Mouse (Mus musculus) stomach, embryonic 15.5 days (tissue): Measurements from ENCODE around the gene Slitrk5. TPM values are rescaled to one million over a fixed set of nuclear protein-coding genes. Genes with fewer than 3 reads are reported as not detected.
"Not testable (repeated sequence)": the region's sequence is repeated elsewhere in the genome, so short reads cannot be mapped to it uniquely, and the experiment has no call there.

Source experiments
- ATAC-seq: fragments of 200-750 bp; cut with Nextera tagmentation; 2 replicates; pipeline ENCODE4 v1.8.0; 2017; ENCODE audit warnings: low read depth, moderate number of reproducible peaks, moderate TSS enrichment; ENCODE audit not compliant: insufficient read depth, low FRiP score
- H3K27ac ChIP-seq: fragments of 300-500 bp; sonication (generic); 2 replicates; pipeline ENCODE4 v1.5.1; 2015; ENCODE audit warnings: mild to moderate bottlenecking, inconsistent platforms
- H3K27me3 ChIP-seq: fragments of 300-500 bp; sonication (generic); replicated peaks from 2 replicates; pipeline ENCODE4 v1.6.1; 2015; ENCODE audit warnings: inconsistent platforms
- H3K36me3 ChIP-seq: fragments of 300-500 bp; sonication (generic); 2 replicates; pipeline ENCODE4 v1.6.1; 2015; ENCODE audit warnings: inconsistent platforms
- H3K4me1 ChIP-seq: fragments of 300-500 bp; sonication (generic); 2 replicates; pipeline ENCODE4 v1.6.1; 2015; ENCODE audit warnings: inconsistent platforms
- H3K4me2 ChIP-seq: fragments of 300-500 bp; sonication (generic); 2 replicates; pipeline ENCODE4 v1.6.1; 2015; ENCODE audit warnings: mild to moderate bottlenecking, inconsistent platforms
- H3K4me3 ChIP-seq: fragments of 300-500 bp; sonication (generic); replicated peaks from 2 replicates; pipeline ENCODE4 v1.5.1; 2015; ENCODE audit warnings: inconsistent platforms
- H3K9ac ChIP-seq: fragments of 300-500 bp; sonication (generic); 2 replicates; pipeline ENCODE4 v1.6.1; 2015; ENCODE audit warnings: inconsistent platforms
- H3K9me3 ChIP-seq: fragments of 300-500 bp; sonication (generic); 2 replicates; pipeline ENCODE4 v1.6.1; 2016; ENCODE audit warnings: inconsistent platforms
- WGBS: fragments of 180-500 bp; shearing (Covaris S2); methylation state at CpG from one replicate; pipeline ENCODE4 v1.1.7; 2015; 5-methylcytosine and 5-hydroxymethylcytosine counted together
- polyA plus RNA-seq: library from polyadenylated mRNA; unstranded; fragments of >200 nt; fragmentation: Nextera tagmentation; extraction: Ambion mirVana; gene quantifications from 2 replicates; pipeline ENCODE4 v1.2.1, GENCODE M21; 2015

The Slitrk5 gene
- polyA plus RNA-seq, result 3.8 and 4.9 TPM in 2 replicates

DNA sequence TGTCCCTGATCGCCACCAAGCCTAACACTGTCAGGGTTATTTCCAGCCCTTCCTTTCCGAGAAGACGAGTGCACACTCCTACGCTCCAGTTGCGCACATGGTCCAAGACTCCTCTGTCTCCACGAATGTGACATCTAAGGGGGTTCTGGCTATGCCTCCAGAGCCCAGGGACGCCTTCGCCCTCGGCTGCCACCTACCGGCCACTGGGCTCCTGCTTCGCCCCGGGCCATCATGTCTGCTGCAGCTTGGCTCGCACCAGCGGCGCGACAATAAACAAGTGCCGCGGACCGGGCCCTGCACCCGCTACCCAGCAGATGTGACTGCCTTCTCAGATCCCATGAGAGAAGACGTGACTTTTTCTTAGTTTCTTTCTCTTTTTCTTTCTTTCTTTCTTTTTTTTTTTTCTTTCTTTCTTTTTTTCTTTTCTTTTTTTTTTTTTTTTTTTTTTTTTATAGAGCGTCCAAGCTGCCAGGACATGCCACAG lies at the start of gene Slitrk5:
Gene Slitrk5, plus strand, starts transcription at position 434 of the 484 bp plus-strand sequence.
- peak within 1 kb of the TSS; percentile 39 for H3K9ac ChIP-seq
- H3K4me1 ChIP-seq, result 0 out of 2 replicates have a peak, but pooled peaks cover 10% of the 10 kb centered on the region
- H3K27ac ChIP-seq, result peak within 1 kb of the TSS; percentile 57; the same call in 1 of the 2 replicates
- H3K36me3 ChIP-seq, result no peaks in the 10 kb centered on the region
- WGBS, result under 1% methylated on average over 22 of the region's 22 CpGs
- ATAC-seq, result peak; percentile 74; the same call in 1 of the 2 replicates
- peak within 1 kb of the TSS; percentile 63 for H3K4me3 ChIP-seq
- H3K27me3 ChIP-seq, result peaks cover 5% of the 10 kb centered on the region
- peak within 1 kb of the TSS; percentile 97 for H3K4me2 ChIP-seq
- H3K9me3 ChIP-seq, result no peaks in the 10 kb centered on the region

DNA sequence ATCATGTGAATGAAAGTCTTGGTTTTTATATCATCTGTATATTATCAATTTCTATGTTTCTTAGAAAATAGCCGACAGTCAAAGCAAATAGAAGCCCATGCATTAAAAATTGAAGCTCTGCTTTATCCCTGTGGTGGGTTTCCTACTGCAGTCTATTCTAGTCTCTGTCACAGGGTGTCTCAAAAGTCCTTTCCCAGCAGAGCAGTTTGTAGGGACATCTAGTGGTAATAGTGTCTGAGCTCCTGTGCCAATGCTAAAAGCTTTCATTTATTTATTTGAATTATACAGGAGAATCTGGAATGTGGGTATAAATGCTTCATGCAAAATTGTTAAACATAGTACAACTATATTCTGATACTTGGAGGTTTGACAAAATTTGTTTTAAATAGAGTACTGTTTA lies 2.0 kb upstream of the Slitrk5 start:
- 53% methylated on average over 1 of the region's 1 CpGs for WGBS
- H3K36me3 ChIP-seq, result no peaks in the 10 kb centered on the region
- H3K9me3 ChIP-seq, result no peaks in the 10 kb centered on the region
- H3K27ac ChIP-seq, result no peak overlapping the region
- H3K4me3 ChIP-seq, result no peak overlapping the region
- ATAC-seq, result no peak
- no peaks in the 10 kb centered on the region; the same call in 1 of the 2 replicates for H3K27me3 ChIP-seq
- no peak overlapping the region for H3K4me2 ChIP-seq
- H3K4me1 ChIP-seq, result 0 out of 2 replicates have a peak, but pooled peaks cover 10% of the 10 kb centered on the region
- no peak overlapping the region for H3K9ac ChIP-seq

DNA sequence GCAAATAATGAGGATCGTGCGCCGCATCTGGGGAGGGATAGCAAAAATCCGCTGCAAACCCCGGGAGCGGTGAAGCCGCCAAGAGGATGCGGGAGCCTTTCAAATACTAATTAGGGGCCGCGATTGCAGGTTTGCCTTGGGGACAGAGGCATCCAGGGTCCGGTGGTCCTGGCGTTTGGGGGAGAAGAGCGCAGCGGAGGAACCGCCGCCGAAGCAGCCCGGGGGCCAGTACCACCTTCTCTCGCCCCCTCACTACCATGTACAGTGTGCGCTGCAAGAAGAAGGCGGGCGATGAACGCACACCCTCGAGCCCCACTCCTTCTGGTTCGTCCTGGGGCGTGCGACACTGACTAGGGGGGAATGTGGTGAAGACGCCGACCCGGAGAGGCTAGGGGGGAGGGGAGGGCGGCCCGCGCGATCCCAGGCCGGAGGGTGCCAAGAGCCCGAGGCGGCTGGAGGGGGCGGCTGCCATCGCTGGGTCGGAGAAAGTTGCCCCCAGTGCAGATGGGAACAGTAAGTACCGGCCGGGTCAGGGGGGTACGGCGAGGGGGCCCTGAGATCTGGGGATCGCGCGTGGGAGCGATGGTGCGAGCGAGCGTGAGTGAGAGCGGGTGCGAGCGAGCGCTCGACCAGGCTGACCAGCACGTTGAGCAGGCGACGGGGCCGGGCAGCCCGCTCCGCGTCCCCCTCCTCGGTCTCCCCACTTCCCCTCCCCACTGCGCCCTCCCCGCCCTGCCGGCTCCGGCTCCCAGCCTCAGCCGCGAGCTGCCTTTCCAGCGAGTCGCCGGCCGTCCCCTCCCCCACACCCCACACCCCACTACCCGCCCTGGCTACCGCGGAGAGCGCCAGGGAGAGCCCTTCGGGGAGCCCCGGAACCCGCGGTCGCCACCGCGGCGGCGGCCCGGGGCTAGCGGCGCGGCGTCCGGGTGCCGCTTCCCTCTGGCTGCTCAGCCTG lies 591 bp downstream of the Slitrk5 start:
- H3K4me3 ChIP-seq, result peak overlapping the region; percentile 63
- H3K4me1 ChIP-seq, result 0 out of 2 replicates have a peak, but pooled peaks cover 10% of the 10 kb centered on the region
- H3K9ac ChIP-seq, result peak overlapping the region; percentile 39
- H3K27ac ChIP-seq, result peak overlapping the region; percentile 57; the same call in 1 of the 2 replicates
- no peaks in the 10 kb centered on the region for H3K9me3 ChIP-seq
- H3K36me3 ChIP-seq, result no peaks in the 10 kb centered on the region
- H3K4me2 ChIP-seq, result peak overlapping the region; percentile 97
- under 1% methylated on average over 77 of the region's 94 CpGs for WGBS
- peaks cover 13% of the 10 kb centered on the region for H3K27me3 ChIP-seq
- ATAC-seq, result peak; percentile 63; the same call in 1 of the 2 replicates

DNA sequence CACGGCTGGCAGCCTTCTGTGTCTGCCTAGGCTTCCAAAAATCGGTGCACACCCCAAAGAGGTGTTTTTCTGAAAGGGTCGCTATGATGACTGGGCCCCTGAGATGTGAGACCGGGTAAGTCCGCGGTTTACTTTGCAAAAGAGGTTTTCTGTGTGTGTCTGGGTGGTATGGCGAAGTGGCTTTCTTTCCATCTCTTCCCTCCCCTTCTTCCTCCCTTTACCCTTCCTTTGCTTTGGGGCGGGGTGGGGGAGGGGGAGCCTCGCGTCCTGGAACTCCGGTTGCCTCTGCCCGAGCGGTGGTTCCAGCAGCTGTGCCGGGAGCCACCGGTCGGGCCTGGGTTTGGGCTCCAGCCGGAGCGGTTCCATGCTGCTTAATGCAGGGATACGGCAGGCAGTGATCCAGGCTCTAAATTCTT lies 1.3 kb downstream of the Slitrk5 start:
- WGBS, result 1% methylated on average over 19 of the region's 19 CpGs

DNA sequence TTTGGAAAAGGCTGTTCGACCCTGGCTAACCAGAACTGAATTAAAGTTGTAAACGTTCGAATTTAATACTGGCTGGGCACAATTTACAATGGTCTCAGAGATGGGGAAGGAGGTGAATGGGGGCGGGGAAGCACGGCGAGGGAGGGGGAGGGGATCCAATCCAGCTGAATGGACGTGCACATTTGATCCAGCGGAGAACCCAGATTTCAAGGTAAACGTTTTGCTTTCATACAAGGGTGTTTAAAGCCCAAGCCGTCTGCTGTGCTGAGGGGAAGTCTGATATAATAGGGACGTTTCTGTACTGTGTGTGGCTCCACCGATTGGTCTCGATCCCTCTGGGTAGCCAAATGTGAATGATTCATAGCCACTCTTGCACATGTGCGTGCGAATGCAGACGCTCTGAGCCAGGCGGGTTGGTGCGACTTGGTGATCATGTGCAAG lies 2.0 kb downstream of the Slitrk5 start:
- peak overlapping the region; percentile 97 for H3K4me2 ChIP-seq
- H3K9me3 ChIP-seq, result no peaks in the 10 kb centered on the region
- ATAC-seq, result no peak
- H3K4me3 ChIP-seq, result peak overlapping the region; percentile 63
- WGBS, result under 1% methylated on average over 18 of the region's 18 CpGs
- no peak overlapping the region for H3K9ac ChIP-seq
- H3K27ac ChIP-seq, result no peak overlapping the region
- peaks cover 10% of the 10 kb centered on the region; the same call in 1 of the 2 replicates for H3K4me1 ChIP-seq
- H3K36me3 ChIP-seq, result no peaks in the 10 kb centered on the region
- peaks cover 20% of the 10 kb centered on the region for H3K27me3 ChIP-seq

More for the DNA sequence above, 1.3 kb downstream of the Slitrk5 start:
- peak; percentile 31; the same call in 1 of the 2 replicates for ATAC-seq
- Histone ChIP-seq H3K9ac (peak overlapping the region; percentile 39; the same call in 1 of the 2 replicates), H3K4me1 (0 out of 2 replicates have a peak, but pooled peaks cover 10% of the 10 kb centered on the region), H3K27me3 (peaks cover 16% of the 10 kb centered on the region), H3K27ac (peak overlapping the region; percentile 57; the same call in 1 of the 2 replicates), H3K4me3 (peak overlapping the region; percentile 63), H3K4me2 (peak overlapping the region; percentile 97), H3K36me3 (no peaks in the 10 kb centered on the region), H3K9me3 (no peaks in the 10 kb centered on the region)

DNA sequence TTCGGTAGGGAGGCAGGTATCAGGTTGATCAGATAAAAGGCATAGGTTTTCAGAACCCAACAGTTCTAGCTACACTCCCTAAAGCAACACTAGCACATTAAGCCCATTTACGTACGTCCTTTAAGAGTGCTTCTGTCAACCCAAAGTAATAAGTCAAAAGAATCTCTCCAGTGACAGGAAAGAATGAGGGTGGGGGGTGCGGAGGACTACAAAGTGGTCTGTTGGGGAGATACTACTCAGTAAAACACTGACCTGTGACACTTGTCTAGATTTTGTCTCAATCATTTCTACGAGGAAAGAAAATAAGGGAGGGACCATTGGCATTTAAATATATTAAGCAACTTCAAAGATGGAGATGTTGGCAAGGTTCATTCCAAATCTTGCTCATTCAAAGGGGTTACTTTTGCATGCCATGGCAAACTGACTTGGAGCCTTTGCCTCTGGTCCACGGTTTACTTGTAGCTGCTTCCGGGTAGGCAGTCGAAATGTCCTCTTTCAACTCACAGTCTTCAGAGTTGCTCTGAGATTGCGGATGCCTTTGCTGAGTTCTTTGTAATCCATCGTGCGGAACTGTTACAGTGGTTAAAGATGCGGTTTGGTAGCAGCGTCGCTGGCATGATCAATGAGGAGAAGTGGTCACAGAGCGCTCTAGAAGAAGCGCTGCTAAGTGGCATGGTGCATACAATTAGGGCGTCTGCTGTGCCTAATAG lies 2.6 kb downstream of the Slitrk5 start:
- no peak overlapping the region for H3K9ac ChIP-seq
- H3K9me3 ChIP-seq, result no peaks in the 10 kb centered on the region
- H3K4me3 ChIP-seq, result peak overlapping the region; percentile 63
- no peak overlapping the region for H3K27ac ChIP-seq
- peaks cover 20% of the 10 kb centered on the region for H3K27me3 ChIP-seq
- 4% methylated on average over 17 of the region's 17 CpGs for WGBS
- H3K36me3 ChIP-seq, result no peaks in the 10 kb centered on the region
- no peak for ATAC-seq
- peak overlapping the region; percentile 97 for H3K4me2 ChIP-seq
- peaks cover 10% of the 10 kb centered on the region; the same call in 1 of the 2 replicates for H3K4me1 ChIP-seq

DNA sequence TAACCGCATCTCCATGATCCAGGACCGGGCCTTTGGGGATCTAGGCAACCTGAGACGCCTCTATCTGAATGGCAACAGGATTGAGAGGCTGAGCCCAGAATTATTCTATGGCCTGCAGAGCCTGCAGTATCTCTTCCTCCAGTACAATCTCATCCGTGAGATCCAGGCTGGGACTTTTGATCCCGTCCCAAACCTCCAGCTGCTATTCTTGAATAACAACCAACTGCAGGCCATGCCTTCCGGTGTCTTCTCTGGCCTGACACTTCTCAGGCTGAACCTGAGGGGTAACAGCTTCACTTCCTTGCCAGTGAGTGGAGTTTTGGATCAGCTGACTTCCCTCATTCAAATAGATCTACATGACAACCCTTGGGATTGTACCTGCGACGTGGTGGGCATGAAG lies 5.4 kb downstream of the Slitrk5 start:
- H3K36me3 ChIP-seq, result no peaks in the 10 kb centered on the region
- H3K9me3 ChIP-seq, result no peaks in the 10 kb centered on the region
- peaks cover 20% of the 10 kb centered on the region for H3K27me3 ChIP-seq
- H3K4me2 ChIP-seq, result no peak overlapping the region
- H3K27ac ChIP-seq, result no peak overlapping the region
- 0 out of 2 replicates have a peak overlapping the region, but pooled peaks have one; percentile 50 for H3K4me3 ChIP-seq
- H3K4me1 ChIP-seq, result peaks cover 9% of the 10 kb centered on the region; the same call in 1 of the 2 replicates
- no peak for ATAC-seq
- 64% methylated on average over 8 of the region's 8 CpGs for WGBS
- no peak overlapping the region for H3K9ac ChIP-seq

DNA sequence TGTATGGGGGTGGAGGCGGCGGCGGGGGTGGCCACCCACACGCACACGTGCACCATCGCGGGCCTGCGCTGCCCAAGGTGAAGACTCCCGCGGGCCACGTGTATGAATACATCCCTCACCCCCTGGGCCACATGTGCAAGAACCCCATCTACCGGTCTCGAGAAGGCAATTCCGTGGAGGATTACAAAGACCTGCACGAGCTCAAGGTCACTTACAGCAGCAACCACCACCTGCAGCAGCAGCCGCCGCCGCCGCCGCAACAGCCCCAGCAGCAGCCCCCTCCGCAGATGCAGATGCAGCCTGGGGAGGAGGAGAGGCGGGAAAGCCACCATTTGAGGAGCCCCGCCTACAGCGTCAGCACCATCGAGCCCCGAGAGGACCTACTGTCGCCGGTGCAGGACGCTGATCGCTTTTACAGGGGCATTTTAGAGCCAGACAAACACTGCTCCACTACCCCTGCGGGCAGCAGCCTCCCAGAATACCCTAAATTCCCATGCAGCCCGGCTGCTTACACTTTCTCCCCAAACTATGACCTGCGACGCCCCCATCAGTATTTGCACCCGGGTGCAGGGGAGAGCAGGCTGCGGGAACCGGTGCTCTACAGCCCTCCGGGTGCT lies 6.3 kb downstream of the Slitrk5 start:
- peak overlapping the region; percentile 26; the same call in 1 of the 2 replicates for H3K9ac ChIP-seq
- no peaks in the 10 kb centered on the region for H3K9me3 ChIP-seq
- peak; percentile 19; the same call in 1 of the 2 replicates for ATAC-seq
- H3K27me3 ChIP-seq, result peaks cover 20% of the 10 kb centered on the region
- no peaks in the 10 kb centered on the region for H3K36me3 ChIP-seq
- H3K4me3 ChIP-seq, result peak overlapping the region; percentile 50
- under 1% methylated on average over 38 of the region's 38 CpGs for WGBS
- H3K27ac ChIP-seq, result no peak overlapping the region
- peak overlapping the region; percentile 95 for H3K4me2 ChIP-seq
- peaks cover 4% of the 10 kb centered on the region; the same call in 1 of the 2 replicates for H3K4me1 ChIP-seq

DNA sequence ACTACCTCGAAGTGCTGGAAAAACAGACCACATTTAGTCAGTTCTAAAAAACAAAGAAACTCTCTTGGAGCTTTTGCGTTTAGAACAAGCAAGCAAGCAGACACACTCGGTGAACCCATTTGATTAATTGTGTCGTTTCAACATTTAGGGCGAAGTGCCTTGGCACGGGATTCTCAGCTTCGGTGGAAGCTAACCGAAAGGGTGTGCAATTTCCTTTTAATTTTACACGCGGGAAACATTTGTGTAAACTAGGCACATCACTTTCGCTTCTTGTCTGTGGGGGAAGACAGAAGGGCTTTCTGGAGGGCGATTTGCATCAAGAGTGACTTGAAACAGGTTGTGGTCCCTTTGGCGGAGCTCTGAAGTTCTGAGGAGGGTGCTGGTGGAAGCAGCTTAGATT lies 6.9 kb downstream of the Slitrk5 start:
- 5% methylated on average over 13 of the region's 13 CpGs for WGBS
- Histone ChIP-seq H3K27ac (no peak overlapping the region), H3K4me1 (peaks cover 4% of the 10 kb centered on the region; the same call in 1 of the 2 replicates), H3K36me3 (no peaks in the 10 kb centered on the region), H3K27me3 (peaks cover 20% of the 10 kb centered on the region), H3K9ac (0 out of 2 replicates have a peak overlapping the region, but pooled peaks have one; percentile 26), H3K4me3 (peak overlapping the region; percentile 50), H3K4me2 (peak overlapping the region; percentile 95), H3K9me3 (no peaks in the 10 kb centered on the region)
- no peak for ATAC-seq

DNA sequence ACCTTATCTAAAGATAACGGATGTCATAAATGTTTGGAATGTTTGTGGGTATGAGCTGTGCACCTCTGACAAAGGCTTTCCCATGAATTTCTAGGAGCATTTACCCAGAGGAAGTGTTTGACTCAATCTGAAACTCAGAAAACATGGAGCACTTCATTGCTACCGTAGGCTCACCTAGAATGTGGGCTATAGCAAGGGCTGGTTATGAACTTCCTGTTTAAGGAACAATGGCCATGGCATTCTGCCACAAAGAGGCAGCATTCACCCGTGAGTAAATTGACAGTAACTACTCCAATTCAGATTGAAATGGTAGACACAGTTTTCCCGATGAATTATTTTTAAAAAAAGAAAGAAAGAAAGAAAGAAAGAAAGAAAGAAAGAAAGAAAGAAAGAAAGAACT lies 8.6 kb downstream of the Slitrk5 start:
- no peaks in the 10 kb centered on the region for H3K9me3 ChIP-seq
- H3K4me3 ChIP-seq, result no peak overlapping the region
- H3K27ac ChIP-seq, result no peak overlapping the region
- no peaks in the 10 kb centered on the region for H3K36me3 ChIP-seq
- 67% methylated on average over 4 of the region's 4 CpGs for WGBS
- no peak overlapping the region for H3K4me2 ChIP-seq
- H3K27me3 ChIP-seq, result peaks cover 20% of the 10 kb centered on the region
- ATAC-seq, result no peak
- H3K4me1 ChIP-seq, result no peaks in the 10 kb centered on the region; the same call in 1 of the 2 replicates
- no peak overlapping the region for H3K9ac ChIP-seq

DNA sequence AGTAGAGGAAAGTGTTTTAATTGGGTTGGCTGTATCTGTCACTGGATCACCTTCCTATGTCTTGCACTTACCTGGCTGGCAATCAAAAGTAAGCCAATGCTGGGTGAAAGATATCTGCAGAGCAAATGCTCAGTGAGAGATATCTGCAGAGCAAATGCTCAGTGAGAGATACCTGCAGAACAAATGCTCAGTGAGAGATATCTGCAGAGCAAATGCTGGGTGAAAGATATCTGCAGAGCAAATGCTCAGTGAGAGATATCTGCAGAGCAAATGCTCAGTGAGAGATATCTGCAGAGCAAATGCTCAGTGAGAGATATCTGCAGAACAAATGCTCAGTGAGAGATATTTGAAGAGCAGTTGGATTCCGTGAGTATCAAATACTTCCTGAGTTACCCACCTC lies 15.2 kb downstream of the Slitrk5 start:
- H3K36me3 ChIP-seq, H3K27me3 ChIP-seq, H3K27ac ChIP-seq, ATAC-seq, H3K4me2 ChIP-seq, H3K9me3 ChIP-seq, H3K9ac ChIP-seq, H3K4me1 ChIP-seq, H3K4me3 ChIP-seq: not testable (repeated sequence)
- 51% methylated on average over 1 of the region's 1 CpGs for WGBS
